Mouse (Mus musculus) adrenal gland, postnatal 10 days (tissue): ENCODE measurements at regions not wholly inside any gene's neighbourhood (a gene's known extent, or its start where the extent isn't known, plus 50 kb on each side); places are given as distances from the start of the nearest gene placed in this dataset.

Experiments used
- DNase-seq: peaks from one replicate; pipeline ENCODE4 v3.0.0; 2021; ENCODE audit warnings: mixed read lengths

DNA sequence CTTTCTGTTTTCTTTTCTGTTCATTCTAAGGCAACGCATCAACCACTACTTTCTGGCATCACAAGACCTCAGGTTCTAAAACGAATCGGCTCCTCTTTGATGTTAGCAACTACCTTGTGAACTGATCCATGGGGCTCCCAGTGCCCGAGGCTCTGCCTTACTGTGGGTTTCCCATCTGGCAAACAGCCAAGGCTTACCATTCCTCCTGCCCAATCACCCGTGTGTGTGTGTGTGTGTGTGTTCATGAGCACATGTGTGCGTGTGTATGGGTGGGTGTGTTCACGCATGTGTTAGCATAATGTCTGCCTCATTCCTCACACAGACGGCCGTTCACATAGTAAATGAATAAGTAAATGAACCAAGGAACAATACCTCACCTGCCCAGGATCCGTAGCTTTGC lies 138.3 kb upstream of the Lpp start:
- no peak for DNase-seq

DNA sequence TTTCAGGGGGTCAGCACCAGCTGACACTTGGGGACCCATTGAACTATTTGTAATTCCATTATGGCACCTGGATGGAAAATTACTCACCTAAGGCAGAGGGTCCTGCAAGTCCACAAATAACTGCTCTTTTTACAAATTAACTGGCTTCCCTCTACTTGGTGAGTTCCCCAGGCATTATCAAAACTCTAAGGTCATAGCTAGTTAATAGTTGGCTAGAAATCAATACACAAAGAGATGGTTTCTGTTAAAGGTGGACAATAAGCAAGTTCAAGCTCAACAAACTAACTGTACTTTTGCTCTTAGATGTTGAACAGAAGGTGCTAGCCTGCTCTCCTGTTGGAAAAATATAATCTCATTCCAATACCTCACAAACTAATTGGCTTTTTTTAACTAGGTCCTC lies 138.7 kb upstream of the Lpp start:
- DNase-seq: no peak

DNA sequence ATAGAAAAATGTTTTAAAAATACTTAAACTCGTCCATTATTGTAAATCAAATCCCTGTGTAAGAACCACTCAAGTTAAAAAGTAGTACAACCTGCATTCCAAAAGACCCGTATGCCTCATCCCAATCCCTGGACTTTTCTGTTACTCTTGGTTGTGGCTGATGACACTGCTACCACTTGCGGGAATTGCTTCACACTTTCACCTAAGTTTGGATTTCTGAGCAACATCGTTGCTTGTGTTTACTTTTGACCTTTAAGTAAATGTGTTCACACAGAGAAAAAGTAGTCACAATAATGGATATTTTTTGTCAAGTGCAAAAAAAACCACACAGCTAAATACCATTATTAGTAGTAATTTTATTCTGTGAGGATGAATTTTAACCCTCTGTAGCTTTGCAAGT lies 139.2 kb upstream of the Lpp start:
- no peak for DNase-seq

DNA sequence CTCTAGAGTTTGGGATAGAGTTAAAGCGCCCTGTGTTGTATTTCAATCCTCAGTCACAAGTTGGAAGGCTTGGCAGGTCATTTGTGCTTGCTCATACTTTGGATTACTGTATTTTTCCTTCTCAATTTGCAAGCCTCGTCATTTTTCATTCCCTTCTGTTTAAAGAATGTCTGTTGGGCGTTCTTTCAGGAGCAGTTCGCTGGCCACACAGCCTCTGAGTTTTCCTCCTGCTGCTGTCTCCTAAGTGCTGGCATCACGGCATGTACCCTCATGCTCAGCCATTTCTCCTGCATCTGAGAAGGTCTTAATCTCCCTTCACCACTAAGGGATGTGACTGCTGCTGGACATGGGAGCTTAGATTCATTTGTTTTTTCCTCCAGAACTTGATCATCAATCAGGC lies 146.0 kb upstream of the Lpp start:
- DNase-seq: no peak

DNA sequence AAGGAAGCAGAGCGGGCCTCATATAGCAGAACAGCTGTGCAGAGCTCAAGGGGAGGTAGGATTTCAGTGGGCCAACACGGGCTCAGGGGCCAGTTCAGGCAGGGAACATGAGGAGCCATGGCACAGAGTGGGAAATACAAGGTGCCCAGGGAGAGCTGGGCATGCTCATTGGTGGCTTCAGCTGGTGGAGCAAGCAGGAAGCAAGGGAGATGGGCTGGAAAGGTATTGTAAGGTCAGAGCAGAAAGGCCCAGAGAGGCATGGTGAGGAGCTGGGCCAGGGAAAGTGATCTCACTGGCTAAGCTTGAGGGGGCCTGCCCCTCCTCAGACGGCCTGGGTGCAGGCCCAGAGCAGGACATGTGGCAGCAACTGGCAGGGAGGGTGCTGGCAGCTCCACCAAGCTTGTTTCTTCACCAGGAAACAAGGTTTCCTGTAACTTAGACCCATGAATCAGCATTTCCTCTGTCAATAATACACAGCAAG lies 155.2 kb upstream of the Lpp start:
- peak; percentile 65 for DNase-seq

DNA sequence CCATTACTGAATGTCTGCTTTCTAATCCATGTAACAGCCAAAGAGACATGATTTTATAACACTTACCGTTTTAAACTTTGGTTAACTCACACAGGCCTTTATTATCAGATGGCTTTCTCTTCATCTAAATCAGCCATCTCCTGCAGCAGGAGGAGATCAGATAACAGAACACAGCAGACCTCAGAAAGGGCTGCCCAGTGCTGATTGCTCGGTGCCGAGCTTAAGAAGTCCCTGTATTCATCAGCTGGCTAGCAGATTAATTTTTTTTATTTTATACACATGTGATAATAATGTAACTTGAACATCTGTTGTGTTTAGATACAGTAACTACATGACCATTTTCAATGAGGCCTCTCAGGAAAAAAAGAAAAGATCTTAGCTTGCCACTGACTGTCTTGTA lies 155.9 kb upstream of the Lpp start:
- no peak for DNase-seq

DNA sequence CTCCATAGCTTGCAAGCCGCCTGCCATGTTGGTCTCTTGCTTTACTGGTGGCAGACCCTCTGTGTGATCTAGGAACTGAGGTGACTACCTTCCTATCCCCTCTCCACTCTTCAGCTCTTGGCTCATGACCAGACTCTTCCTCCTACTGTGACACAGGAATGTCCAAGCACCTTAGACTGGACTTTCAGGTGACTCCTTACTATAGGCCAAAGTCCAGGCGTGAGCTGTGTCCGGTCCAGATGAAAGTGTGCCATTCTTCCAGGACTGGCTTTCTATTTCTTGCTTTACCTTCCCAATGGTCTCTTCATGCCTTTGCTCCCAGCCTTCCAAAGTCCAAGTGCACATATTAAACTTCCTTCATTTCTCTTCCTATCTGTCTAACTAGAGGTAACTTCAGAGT lies 156.3 kb upstream of the Lpp start:
- no peak for DNase-seq

DNA sequence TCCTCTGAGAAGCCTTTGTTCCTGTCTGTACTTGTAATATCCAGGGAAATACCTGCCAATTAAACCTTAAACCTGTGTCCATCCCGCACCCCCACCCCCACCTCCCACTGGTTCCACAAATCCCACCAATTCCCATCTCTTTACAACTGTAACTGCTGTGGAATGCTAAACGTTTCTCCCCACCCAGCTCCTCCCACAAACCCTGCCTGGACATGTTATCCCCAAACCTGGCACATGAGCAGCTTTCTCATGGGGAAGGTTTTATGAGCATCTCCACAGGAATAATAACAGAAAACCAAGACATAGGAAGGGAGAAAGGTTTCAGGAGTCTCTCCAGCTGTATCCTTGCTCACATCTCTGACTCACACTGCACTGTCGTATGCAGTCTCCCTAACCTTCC lies 156.8 kb upstream of the Lpp start:
- DNase-seq: no peak

DNA sequence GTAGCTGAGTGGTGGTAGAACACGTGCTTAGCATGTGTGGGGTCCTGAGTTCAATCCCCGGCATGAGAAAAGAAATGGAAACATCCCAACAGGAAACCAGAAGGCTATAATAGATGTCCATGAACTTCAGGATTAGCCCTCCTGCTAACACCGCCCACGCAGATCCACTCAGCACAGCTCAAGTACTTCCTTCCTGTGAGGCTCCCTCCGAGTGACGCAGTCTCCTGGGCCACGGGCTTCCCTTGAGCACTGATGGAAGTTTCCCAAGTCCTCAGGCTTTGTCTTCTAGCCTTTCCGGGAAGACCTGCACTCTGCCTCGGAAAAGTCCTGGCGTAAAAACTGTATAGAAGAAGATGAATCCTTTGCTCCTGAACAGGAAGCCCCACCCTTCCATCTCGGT lies 158.5 kb upstream of the Lpp start:
- peak; percentile 18 for DNase-seq

DNA sequence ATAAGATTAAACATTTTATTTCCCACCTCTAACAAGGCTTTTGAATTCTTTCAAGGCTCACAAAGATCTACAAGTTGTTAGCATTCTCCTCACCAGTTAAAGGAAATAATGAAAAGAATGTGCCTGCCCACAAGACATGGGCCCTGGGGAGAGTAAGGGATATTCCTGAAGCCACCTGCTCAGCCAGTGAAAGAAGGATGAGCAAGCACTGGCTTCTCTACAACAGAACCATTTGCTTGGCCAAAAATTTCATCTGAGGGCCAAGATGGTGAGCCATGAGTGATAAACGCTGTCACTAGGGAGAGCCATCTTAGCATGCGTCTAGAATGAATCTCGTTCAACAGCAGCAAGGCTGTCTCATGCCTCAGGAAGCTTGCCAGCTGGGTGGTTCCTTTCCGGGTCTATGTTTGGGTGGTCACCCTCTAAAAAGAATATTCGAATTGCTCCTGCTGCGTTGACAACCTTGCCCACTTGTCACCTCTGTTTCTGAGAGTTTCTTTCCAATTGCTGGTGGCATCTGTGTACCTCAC lies 161.2 kb upstream of the Lpp start:
- no peak for DNase-seq

DNA sequence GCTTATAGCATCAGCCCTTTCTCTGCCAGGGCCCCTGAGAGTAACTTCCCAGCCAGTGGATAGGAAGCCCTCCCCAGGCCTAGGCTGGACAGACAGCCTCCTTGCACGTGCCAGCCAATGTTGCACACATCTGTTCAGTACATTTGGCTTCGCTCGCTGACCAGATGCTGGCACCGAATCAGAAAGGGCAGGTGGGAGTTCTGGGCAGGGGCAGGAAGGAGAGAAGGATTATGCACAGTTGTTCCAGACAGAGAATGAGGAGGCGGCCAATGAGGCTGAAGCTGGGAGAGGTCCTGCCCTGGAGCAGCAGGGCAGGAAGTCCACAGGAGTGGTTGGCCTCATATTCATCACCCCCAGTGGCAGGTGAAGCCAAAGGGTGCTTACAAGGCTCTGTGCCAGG lies 161.8 kb upstream of the Lpp start:
- DNase-seq: peak; percentile 14

DNA sequence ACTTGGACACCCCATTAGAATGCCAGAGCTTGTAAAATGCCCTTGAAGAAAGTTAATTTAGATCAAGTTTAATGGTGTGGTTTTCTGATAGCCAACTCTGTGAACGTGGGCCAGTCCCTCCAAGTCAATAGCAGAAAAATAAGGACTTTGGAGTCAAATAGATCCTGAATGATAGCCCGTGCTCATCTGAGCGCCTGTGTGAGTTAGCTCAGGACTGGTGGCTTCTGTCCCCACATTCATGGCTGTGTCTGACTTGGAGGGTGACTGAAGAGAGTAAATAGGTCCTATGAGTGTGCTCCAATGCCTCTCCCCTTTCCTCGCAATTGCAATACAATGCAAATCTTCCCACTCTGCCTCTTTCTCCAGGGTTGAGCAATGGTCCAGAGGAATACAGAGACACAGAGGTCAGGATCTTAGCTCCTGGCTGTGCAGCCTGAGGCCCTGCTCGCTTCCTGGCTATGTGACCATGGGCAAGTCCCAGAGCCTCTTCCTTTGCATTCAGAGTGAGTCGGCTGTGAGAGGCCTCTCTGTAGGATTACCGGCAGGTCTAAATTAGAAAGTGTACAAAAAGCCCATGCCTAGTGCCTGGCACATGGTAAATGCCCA lies 164.2 kb upstream of the Lpp start:
- no peak for DNase-seq

DNA sequence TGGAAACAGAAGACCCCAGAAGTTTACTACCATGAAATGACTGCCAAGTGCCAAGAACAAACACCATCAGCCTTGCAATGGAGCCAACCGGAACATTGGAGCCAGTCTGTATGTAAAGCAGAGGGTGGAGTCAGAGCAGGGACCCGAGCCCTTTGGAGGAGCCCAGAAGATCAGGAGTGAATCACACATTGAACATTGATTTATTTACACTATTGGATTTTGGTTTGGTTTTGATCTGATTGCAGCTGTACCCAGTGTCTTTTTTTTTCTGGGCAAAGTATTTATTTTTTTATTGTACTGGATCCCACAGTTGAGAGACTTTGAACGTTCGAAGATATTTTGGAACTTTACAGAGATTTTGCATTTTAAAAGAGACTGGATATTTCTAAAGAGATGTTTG lies 167.4 kb upstream of the Lpp start:
- DNase-seq: no peak

DNA sequence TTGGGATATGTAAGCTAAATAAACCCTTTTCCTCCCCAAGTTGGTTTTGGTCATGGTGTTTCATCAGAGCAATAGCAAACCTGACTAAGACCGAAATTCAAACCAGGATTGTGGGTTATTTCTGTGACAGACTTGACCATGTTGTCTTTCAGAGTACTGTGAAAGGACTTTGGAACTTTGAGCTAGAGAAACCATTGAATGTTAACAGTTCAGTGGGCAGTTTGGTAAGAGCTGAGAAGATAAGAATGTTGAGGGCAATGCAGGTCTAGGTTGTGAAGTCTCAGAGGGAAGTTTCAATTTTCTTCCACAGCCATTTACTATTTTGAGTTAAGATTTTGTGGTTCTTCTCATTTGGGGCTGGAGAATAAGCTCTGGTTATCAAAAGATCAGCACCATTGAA lies 168.2 kb upstream of the Lpp start:
- DNase-seq: no peak

DNA sequence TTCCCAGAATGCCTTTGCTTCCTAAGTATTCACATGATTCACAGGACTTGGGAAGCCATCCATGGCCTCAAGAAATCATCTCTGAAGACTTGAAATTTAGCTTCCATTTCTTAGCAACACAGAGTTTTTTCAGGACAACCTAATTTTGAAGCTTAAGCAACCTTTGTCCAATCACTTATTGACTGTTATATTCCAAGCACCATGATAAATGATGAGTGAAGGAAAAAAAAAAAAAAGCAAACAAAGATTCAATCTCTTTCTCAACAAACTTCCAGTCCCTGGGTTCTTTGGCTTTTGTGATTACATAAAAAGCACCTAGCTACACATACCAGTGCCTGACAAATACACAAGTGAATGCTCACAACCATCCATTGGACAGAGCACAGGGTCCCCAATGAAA lies 169.4 kb upstream of the Lpp start:
- DNase-seq: no peak

DNA sequence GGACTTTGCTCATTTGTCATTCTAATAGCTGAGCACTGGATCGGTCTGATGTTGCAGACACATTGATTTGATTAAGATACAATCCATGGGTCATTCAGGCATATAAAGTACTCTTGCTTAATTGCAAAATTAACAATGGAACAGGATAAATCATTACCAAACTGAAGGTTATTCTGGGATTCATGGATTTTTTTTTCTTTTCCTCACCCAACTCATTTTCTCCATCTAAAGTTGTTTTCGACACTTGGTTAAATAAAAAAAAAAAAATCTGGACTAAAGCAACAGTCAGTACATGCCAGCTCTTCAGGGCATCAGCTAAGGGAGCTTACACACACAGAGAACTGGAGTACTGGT lies 169.8 kb upstream of the Lpp start:
- no peak for DNase-seq

DNA sequence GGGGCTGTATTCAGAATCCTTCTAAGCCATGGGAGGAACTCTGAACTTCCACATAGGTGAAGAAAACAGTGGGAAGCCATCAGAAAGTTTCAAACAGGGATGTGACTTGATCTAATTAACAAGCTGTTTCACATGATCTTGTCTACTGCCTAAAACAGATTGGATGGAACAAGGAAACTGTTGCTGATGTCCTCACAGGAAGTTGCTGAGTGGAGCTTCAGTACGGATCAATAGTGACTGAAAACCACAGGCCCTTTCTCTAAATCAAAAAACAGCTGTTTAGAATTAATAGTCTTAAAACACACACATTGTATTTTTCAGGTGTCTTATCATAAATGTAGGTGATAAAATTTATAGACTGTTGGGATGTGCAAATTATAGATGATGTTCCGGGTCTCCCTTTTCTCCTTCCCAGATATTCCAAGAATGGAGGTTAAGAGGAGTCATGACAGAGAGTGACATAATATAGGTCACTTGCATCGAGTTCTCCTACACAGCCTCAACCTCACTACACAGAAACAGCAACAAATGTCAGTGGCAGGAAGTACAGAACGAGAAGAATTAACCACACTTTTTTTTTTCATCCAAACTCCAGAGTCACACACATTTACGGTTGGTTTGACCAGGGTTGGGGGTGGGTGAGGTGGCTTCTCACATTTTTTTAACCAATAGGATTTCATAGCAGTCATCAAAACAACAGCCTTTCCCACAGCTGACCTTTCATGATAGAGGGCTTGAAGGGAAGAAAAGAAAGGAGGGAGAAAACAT lies 170.4 kb upstream of the Lpp start:
- DNase-seq: no peak

DNA sequence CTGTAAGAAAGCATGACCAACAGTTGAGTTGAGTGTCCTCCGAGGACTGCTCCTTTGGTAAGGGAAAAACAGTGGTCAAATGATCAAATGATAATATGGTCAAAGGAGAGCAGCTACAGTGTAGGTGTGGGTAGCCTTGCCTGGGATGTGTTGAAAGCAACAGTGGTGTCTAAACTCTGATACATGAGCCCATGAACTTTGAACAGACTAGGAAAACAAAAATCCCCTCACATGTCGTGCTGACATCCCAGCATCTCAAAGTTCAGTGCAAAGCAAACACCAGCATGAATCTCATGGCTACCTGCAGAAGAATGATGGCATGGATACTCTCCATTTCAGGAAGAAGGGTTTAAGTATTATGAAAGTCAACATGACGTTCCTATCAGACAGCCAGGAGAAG lies 171.3 kb upstream of the Lpp start:
- DNase-seq: no peak

DNA sequence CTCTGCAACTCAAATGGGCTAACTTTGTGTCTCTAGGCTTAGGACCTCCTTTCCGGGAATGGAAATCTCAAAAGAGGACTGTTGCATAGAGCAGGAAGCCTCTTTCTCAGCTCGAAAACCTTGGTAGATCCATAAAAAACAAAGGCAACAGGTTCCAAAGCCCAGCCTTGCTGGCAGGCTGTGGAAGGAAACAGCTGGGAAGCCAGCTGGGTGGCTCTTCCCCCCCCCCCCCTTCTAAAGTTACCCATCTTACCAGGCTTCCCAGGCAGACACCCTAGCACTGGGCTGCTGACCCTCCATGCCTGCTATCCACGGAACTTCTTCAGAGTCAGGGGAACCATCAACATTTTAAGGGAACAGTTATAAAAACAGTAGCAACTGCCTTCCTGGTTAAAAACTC lies 172.7 kb upstream of the Lpp start:
- no peak for DNase-seq

DNA sequence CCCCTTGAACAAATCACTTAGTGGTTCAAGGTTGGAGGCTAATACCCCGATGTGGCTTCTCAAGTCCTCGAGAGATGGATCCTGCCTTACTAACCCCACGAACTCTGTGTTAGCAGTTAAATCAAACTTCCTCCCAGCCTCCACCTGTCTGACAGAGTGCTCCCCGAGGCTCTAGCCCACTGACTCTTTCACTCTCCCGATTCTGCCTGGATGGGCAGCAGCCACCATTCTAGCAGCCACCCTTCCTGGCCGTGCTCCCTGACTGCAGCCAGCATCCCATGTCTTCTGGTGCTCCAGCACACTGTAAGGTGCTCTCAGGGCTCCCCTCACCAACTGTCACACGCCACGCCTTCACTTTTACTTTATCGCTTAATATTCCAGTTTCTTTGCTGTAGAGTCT lies 173.6 kb upstream of the Lpp start:
- no peak for DNase-seq

DNA sequence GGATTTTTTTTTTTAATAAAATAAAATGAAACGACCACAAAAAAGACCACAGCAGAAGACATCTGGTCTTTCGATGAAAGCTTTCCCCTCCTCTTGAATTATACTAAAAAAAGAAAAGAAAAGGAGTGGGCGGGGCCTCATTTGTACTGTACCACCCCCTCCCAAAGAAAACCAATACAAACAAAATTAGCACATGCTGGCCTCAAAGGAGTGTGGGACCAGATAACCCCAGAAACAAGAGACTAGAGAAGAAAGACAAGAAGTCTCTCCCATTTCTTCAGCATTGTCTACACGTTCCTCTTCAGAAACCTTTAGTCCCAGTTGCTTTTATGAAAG lies 174.5 kb upstream of the Lpp start:
- no peak for DNase-seq

DNA sequence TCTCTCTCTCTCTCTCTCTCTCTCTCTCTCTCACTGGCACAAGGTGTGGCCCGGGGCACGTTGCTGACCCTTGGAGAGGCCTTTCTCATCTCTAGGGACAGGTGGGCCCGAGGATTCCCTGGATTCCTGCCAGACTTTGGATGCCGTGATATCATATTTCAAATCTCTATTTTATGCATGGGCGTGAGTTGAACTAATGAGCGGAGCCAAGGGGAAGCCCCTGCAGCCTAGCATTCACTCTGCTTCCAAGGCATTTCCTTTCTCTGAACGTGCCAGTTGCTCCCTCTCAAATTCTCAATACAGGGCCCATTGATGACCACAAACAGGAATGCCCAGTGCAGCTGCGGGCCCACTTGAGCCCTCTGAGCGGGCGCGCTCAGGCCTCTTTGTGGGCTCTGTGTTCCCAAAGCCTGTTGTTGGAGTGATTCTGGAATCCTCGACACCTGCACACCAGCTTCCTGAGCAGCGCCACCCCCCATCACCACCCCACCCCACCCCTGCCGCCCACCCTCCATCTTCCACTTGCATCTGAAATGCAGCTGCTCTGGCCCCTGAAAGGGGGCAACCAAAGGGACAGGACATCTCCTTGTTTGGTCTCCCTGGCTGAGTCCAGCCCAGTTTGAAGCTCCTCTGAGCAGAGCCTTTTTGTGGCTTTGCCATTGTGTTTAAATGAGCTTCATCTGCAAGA lies 175.0 kb upstream of the Lpp start:
- no peak for DNase-seq

DNA sequence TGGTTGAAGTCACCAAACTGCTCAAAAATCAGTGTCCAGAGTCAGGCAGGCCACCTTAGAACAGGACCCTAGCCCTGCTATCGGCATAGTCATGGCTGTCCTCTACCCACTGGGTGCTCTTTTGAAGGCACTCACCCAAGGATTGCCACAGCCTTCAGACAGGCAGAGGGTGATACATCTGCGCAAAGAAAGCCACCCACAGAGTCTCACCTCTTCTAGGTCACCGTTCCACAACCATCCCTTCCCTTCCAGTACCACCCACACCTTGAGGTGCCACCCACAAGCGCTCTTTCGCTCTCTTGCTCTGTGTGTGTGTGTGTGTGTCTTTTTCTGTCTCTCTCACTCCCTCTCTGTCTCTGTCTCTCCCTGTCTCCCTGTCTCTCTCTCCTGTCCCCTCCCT lies 176.5 kb upstream of the Lpp start:
- no peak for DNase-seq

DNA sequence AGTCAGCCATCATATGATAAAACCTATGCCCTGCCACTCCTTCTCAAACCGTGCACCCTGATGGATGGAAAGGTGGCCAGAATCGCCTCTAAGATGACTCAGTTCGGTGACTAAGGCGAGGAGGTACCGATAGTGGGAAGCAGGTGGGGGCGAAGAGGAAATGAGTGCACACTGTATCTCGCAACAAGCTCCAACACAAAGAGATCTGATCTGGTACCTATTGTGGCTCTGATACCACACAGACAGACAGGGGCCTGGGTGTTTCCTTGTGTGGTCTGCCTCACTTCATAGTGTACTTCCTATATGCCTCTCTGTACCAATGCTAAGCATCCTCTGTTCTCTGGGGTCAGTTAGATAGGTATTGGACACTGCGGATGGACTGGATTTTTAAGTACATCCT lies 178.0 kb upstream of the Lpp start:
- no peak for DNase-seq
